Mouse (Mus musculus) urinary bladder, postnatal 25 days (tissue): ENCODE results near the gene Polr3b.
A peak's percentile ranks its signal among the peaks of the same experiment; 100 is the strongest.

Experiments used
- DNase-seq: peaks from one replicate; pipeline ENCODE4 v3.0.0; 2022; ENCODE audit warnings: low spot score

The Polr3b gene

GRCm38 (mm10) chr10:84621826-84622790, at the start of gene Polr3b:
Gene Polr3b, plus strand, starts transcription at chr10:84622292.
- peak; percentile 90 for DNase-seq

- DNase-seq, result no peak
Observed at GRCm38 (mm10) chr10:84573671-84574420, 48.2 kb upstream of the Polr3b start.

GRCm38 (mm10) chr10:84576029-84576394, 46.1 kb upstream of the Polr3b start:
- DNase-seq, result no peak

GRCm38 (mm10) chr10:84576395-84577070, 45.6 kb upstream of the Polr3b start, which contains the start of gene Tcp11l2:
Gene Tcp11l2, plus strand, starts transcription at chr10:84576626.
- DNase-seq, result peak; percentile 90

GRCm38 (mm10) chr10:84577071-84577727, 44.9 kb upstream of the Polr3b start:
- DNase-seq, result peak; percentile 67

- DNase-seq, result no peak
Observed at GRCm38 (mm10) chr10:84578738-84579137, 43.4 kb upstream of the Polr3b start.

- DNase-seq, result no peak
Observed at GRCm38 (mm10) chr10:84579527-84579926, 42.6 kb upstream of the Polr3b start.

- no peak for DNase-seq
Observed at GRCm38 (mm10) chr10:84581191-84581590, 40.9 kb upstream of the Polr3b start.

GRCm38 (mm10) chr10:84582236-84582635, 39.9 kb upstream of the Polr3b start:
- DNase-seq, result no peak

GRCm38 (mm10) chr10:84584451-84585293, 37.4 kb upstream of the Polr3b start:
- DNase-seq, result no peak

- no peak for DNase-seq
Observed at GRCm38 (mm10) chr10:84585294-84585650, 36.8 kb upstream of the Polr3b start.

GRCm38 (mm10) chr10:84590956-84591355, 31.1 kb upstream of the Polr3b start:
- DNase-seq, result no peak

- no peak for DNase-seq
Observed at GRCm38 (mm10) chr10:84591640-84592148, 30.4 kb upstream of the Polr3b start.

- DNase-seq, result no peak
Observed at GRCm38 (mm10) chr10:84592745-84593144, 29.3 kb upstream of the Polr3b start.

- no peak for DNase-seq
Observed at GRCm38 (mm10) chr10:84597127-84597785, 24.8 kb upstream of the Polr3b start.

GRCm38 (mm10) chr10:84598172-84598571, 23.9 kb upstream of the Polr3b start:
- no peak for DNase-seq

- DNase-seq, result no peak
Observed at GRCm38 (mm10) chr10:84600136-84600535, 22.0 kb upstream of the Polr3b start.

GRCm38 (mm10) chr10:84604335-84604734, 17.8 kb upstream of the Polr3b start:
- no peak for DNase-seq

GRCm38 (mm10) chr10:84608361-84608760, 13.7 kb upstream of the Polr3b start:
- no peak for DNase-seq

GRCm38 (mm10) chr10:84610324-84610723, 11.8 kb upstream of the Polr3b start:
- DNase-seq, result no peak
